Mouse (Mus musculus) midbrain, embryonic 14.5 days (tissue): ENCODE results near the gene Akap2. TPM values are rescaled to one million over a fixed set of nuclear protein-coding genes. Genes with fewer than 3 reads are reported as not detected.

Source experiments
- ATAC-seq: fragments of 200-750 bp; cut with Nextera tagmentation; 2 replicates; pipeline ENCODE4 v1.8.0; 2017; ENCODE audit warnings: moderate number of reproducible peaks, moderate library complexity; ENCODE audit not compliant: low FRiP score, low TSS enrichment
- DNase-seq: peaks from one replicate; pipeline ENCODE4 v3.0.0-alpha.2; 2015
- H3K27ac ChIP-seq: fragments of 300-500 bp; sonication (generic); replicated peaks from 2 replicates; pipeline ENCODE4 v1.5.1; 2014; ENCODE audit warnings: mild to moderate bottlenecking, low read depth, low read length, moderate library complexity
- H3K27me3 ChIP-seq: fragments of 300-500 bp; sonication (generic); 2 replicates; pipeline ENCODE4 v1.6.1; 2014; ENCODE audit warnings: low read length, control low read depth, mixed read lengths; ENCODE audit not compliant: control insufficient read depth, insufficient read depth
- H3K36me3 ChIP-seq: fragments of 300-500 bp; sonication (generic); 2 replicates; pipeline ENCODE4 v1.6.1; 2014; ENCODE audit warnings: low read length, control low read depth; ENCODE audit not compliant: control insufficient read depth, insufficient read depth
- H3K4me1 ChIP-seq: fragments of 300-500 bp; sonication (generic); 2 replicates; pipeline ENCODE4 v1.6.1; 2014; ENCODE audit warnings: mild to moderate bottlenecking, antibody characterized with exemption, low read length, control low read depth; ENCODE audit not compliant: control insufficient read depth, insufficient read depth
- H3K4me2 ChIP-seq: fragments of 300-500 bp; sonication (generic); 2 replicates; pipeline ENCODE4 v1.6.1; 2014; ENCODE audit warnings: mild to moderate bottlenecking, low read length, moderate library complexity
- H3K4me3 ChIP-seq: fragments of 300-500 bp; sonication (generic); replicated peaks from 2 replicates; pipeline ENCODE4 v1.5.1; 2014; ENCODE audit warnings: low read depth, low read length
- H3K9ac ChIP-seq: fragments of 300-500 bp; sonication (generic); replicated peaks from 2 replicates; pipeline ENCODE4 v1.6.1; 2014; ENCODE audit warnings: mild to moderate bottlenecking, low read length, moderate library complexity
- H3K9me3 ChIP-seq: fragments of 300-500 bp; sonication (generic); 2 replicates; pipeline ENCODE4 v1.6.1; 2016; ENCODE audit warnings: low read length, control low read depth, mixed read lengths; ENCODE audit not compliant: control insufficient read depth
- WGBS: fragments of 180-500 bp; shearing (Covaris S2); extraction: QIAGEN DNeasy Blood & Tissue Kit; methylation state at CpG from one replicate; pipeline ENCODE4 v1.1.7; 2014; 5-methylcytosine and 5-hydroxymethylcytosine counted together
- polyA plus RNA-seq: library from polyadenylated mRNA; unstranded; fragments of >200 nt; fragmentation: Nextera tagmentation; extraction: Ambion mirVana; gene quantifications from 2 replicates; pipeline ENCODE4 v1.2.1, GENCODE M21; 2014

Gene Akap2
- polyA plus RNA-seq, 1 experiment from 2014 or later: 10.6 TPM

DNA sequence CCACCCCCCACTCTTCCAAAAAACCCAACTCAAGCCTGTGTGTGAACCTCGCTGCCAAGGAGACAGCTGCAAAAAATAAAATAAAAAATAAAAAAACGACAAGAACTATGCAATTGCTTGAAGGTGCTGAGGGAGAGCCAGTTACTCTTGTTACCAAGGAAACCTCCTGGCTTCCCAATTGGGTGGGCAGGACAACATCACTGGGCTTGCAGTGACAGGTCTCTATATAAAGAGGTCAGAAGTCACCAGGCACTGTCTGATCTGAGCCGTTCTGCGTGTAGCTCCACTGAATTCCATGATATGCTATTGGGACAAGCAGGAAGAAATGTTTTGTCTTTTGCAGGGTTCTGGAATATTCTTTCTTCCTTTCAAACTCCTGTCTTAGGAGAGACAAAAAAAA, 722 bp upstream of the Akap2 start:
- Histone ChIP-seq H3K27ac (no peak overlapping the region), H3K9ac (no peak overlapping the region), H3K36me3 (no peaks in the 10 kb centered on the region), H3K27me3 (no peaks in the 10 kb centered on the region), H3K4me2 (no peak overlapping the region), H3K4me3 (no peak overlapping the region), H3K4me1 (no peaks in the 10 kb centered on the region), H3K9me3 (no peaks in the 10 kb centered on the region)
- peak; percentile 40 for DNase-seq
- WGBS: 22% methylated on average over 4 of the region's 4 CpGs
- no peak for ATAC-seq

DNA sequence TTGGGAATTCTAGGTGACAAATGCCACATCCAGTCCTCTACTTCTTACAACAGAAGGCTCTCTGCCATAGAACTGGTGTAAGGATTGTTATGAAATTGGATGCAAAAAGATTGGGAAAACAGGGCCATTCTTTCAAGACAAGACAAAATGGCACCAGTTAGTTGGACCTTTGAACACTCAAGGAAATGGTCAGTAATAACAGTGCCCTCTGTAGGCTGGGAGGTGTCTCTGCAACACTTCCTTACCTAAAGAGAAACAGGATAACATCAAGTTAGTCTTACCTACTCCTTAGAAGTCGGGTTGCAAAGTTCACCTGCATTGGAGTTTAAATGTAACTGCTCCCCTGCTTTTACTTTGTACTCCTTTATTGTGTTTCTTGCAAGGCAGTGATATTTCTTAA, 1.9 kb downstream of the Akap2 start:
- Histone ChIP-seq H3K4me2 (no peak overlapping the region), H3K9me3 (no peaks in the 10 kb centered on the region), H3K4me3 (no peak overlapping the region), H3K36me3 (no peaks in the 10 kb centered on the region), H3K4me1 (no peaks in the 10 kb centered on the region), H3K27me3 (no peaks in the 10 kb centered on the region), H3K9ac (no peak overlapping the region), H3K27ac (no peak overlapping the region)
- DNase-seq: no peak
- no peak for ATAC-seq
- 91% methylated on average over 1 of the region's 1 CpGs for WGBS

DNA sequence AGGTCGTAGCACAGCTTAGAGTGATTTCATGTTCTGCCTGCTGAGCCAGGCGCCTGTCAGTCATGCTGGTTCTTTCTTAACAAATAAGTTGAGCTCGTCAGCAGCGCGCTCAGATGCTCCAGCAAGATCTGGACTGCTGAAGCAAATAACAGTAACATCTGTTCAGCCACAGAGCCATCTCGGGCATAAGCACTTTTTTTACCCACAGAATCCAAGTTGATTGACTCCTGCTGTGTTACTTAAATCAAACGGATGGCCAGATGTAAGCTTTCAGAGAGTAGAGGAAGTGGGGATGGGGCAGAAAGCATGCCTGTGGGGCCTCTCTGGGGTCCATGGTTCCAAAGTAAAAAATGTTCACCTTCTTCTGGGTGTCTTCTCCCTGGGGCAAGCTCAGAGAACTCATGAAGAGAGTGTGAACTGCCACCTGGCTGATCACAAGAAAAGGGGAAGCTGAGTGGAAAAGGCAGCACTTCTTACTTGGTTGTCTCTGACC, 3.5 kb downstream of the Akap2 start:
- no peaks in the 10 kb centered on the region for H3K9me3 ChIP-seq
- no peak overlapping the region for H3K27ac ChIP-seq
- H3K4me2 ChIP-seq: no peak overlapping the region
- DNase-seq (peak; percentile 44), ATAC-seq (no peak)
- no peaks in the 10 kb centered on the region for H3K36me3 ChIP-seq
- H3K9ac ChIP-seq: no peak overlapping the region
- H3K4me3 ChIP-seq: no peak overlapping the region
- no peaks in the 10 kb centered on the region for H3K4me1 ChIP-seq
- 17% methylated on average over 7 of the region's 7 CpGs for WGBS
- H3K27me3 ChIP-seq: no peaks in the 10 kb centered on the region

DNA sequence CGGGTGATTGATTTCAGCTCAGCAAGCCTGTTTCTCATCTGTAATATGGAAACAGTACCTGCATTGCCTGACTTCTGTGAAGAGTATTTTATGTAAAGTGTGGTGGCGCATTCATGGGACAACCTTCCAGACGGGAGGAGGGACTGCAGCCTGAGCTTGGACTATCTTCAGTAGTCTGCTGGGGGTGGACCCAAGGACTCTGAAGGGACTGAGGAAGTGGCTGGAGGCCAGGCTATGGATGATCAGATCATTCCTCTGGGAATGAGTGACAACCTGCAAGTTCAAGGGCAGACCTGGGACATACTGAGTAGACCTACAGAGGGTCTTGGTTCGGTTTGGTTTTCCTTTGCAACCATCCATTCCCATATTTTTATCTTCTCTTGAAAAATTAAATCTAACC, 4.8 kb downstream of the Akap2 start:
- ATAC-seq: no peak
- WGBS: 91% methylated on average over 4 of the region's 4 CpGs
- DNase-seq: no peak
- no peak overlapping the region for H3K4me3 ChIP-seq
- H3K4me2 ChIP-seq: no peak overlapping the region
- no peak overlapping the region for H3K9ac ChIP-seq
- H3K9me3 ChIP-seq: no peaks in the 10 kb centered on the region
- no peaks in the 10 kb centered on the region for H3K4me1 ChIP-seq
- no peaks in the 10 kb centered on the region for H3K27me3 ChIP-seq
- no peak overlapping the region for H3K27ac ChIP-seq
- no peaks in the 10 kb centered on the region for H3K36me3 ChIP-seq

DNA sequence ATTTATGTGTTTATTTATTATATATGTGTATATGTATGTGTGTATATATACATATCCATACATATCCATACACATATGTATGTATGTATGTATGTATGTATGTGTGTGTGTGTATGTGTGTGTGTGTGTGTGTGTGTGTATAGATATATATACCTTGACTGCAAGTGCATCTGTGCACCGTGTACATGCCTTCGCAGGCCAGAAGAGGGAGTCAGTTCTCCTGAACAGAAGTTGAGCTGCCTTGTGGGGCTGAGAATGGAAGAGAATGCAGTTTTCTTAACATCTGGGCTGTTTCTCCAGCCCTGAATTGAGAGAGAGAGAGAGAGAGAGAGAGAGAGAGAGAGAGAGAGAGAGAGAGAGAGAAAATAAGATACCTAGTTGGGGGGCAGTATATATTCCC, 6.2 kb downstream of the Akap2 start:
- H3K9me3 ChIP-seq: no peaks in the 10 kb centered on the region
- no peak for DNase-seq
- ATAC-seq: no peak
- H3K4me3 ChIP-seq: no peak overlapping the region
- no peak overlapping the region for H3K9ac ChIP-seq
- H3K4me2 ChIP-seq: no peak overlapping the region
- no peaks in the 10 kb centered on the region for H3K27me3 ChIP-seq
- no peak overlapping the region for H3K27ac ChIP-seq
- no peaks in the 10 kb centered on the region for H3K4me1 ChIP-seq
- WGBS: 44% methylated on average over 2 of the region's 2 CpGs
- H3K36me3 ChIP-seq: no peaks in the 10 kb centered on the region

DNA sequence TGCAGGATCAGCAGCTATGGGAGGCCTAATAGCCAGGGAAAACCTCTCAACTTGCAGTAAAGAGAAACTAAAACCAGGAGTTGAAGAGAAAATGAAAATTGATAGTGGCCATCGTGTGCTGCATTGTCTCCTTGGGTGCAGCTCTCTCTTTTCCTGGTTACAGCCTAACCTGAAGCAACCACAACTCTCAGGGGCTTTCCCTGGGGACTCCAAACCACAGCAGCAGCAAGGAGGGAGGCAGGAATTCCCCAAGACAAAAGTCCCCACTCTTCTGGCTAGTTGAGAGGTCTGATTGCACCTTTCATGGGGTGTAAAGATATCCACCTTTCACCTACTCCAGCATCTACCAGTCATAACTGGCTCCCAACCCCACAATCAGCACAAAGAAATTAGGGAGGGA, 8.1 kb downstream of the Akap2 start:
- 84% methylated on average over 1 of the region's 1 CpGs for WGBS
- Histone ChIP-seq H3K4me2 (no peak overlapping the region), H3K9me3 (no peaks in the 10 kb centered on the region), H3K36me3 (no peaks in the 10 kb centered on the region), H3K27ac (no peak overlapping the region), H3K4me1 (no peaks in the 10 kb centered on the region), H3K9ac (no peak overlapping the region), H3K4me3 (no peak overlapping the region), H3K27me3 (no peaks in the 10 kb centered on the region)
- DNase-seq: no peak
- no peak for ATAC-seq

DNA sequence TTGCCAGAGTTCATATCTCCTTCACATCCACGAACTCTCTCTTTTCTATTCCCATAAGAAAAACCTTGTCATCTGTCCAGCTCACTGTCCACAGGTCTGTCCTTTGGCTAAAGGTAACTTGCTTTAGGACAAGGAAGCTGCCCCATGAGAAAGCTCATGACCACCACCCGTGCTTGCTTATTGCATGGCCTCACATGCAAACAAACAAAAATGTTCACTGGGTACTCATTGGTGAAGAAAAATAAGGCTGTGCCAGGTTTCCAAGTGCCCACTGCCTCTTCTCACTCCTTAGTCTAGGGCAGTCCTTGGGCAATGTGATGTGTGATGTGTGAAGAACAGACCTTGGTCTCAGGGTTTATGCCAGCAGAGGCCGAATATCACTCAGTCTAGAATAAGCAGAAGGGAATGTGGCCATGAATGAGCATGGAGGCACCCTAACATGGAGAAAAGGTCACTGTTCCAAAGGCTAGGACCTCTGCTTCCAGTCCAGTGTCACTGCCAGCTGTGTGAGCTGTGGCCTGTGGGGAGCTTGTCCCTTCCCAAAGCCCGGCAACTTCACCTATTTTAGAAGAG, 11.2 kb downstream of the Akap2 start:
- Histone ChIP-seq H3K4me3 (no peak overlapping the region), H3K9me3 (no peaks in the 10 kb centered on the region), H3K9ac (no peak overlapping the region), H3K27ac (no peak overlapping the region), H3K27me3 (no peaks in the 10 kb centered on the region), H3K4me2 (no peak overlapping the region), H3K36me3 (no peaks in the 10 kb centered on the region), H3K4me1 (no peaks in the 10 kb centered on the region)
- DNase-seq (no peak), ATAC-seq (no peak)
- WGBS: 84% methylated on average over 4 of the region's 4 CpGs

DNA sequence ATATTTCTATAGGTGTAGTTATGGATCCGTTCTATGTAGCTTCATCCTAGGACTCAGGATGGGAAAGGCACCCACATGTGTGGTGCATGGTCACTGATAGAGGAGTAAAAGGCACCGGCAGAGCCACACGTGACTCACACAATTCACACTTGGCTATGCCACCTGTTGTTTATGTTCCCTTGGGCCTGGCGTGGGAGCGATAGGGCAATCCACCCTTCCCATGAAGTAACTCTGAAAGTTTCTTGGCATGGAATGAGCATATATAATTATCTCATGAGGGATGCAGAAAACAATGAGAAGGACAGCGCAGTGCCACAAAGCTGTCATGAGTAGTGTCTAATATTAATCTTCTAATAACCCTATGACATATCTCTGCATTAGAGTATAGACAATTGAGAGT, 12.6 kb downstream of the Akap2 start:
- ATAC-seq (no peak), DNase-seq (no peak)
- H3K4me3 ChIP-seq: no peak overlapping the region
- H3K9me3 ChIP-seq: no peaks in the 10 kb centered on the region
- no peaks in the 10 kb centered on the region for H3K4me1 ChIP-seq
- H3K4me2 ChIP-seq: no peak overlapping the region
- H3K9ac ChIP-seq: no peak overlapping the region
- H3K36me3 ChIP-seq: no peaks in the 10 kb centered on the region
- H3K27me3 ChIP-seq: no peaks in the 10 kb centered on the region
- 96% methylated on average over 6 of the region's 6 CpGs for WGBS
- no peak overlapping the region for H3K27ac ChIP-seq

DNA sequence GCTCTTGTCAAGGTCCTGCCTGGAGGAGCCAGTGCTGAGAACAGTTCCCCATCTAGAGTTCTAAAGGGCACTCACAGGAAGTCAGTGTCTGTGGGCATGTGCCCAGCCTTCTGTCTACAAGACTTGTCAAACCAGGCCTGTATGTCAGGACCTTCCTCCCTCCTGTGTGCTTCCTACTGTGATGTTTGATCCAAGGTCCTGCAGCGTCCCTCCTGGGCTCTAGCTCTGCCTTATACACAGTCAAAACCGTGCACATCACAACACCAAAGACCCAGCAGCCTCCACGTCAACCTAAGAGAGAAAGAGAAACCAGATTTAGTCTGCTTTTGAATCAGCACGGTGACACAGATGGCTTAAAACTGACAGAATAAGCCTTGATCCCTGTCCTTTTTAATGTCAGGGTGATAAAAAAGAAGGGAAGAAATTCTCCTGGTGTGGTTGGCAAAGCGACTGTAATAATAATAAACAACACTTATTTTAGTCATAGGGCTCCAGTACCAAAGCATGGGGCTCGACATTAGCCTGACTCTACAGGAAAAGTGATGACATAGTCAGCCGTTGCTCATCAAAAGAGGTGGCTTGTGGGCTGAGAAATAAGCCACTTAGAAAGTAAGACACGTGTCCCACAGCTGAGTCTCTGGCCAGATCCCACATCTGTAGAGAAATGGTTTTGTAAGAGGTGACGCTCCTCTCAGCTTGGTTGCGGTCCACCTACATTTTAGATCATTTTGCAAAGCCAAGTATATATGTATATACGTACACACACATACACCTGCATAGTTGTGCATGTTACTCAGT, 13.5 kb downstream of the Akap2 start:
- no peaks in the 10 kb centered on the region for H3K27me3 ChIP-seq
- no peak overlapping the region for H3K4me3 ChIP-seq
- no peak for ATAC-seq
- H3K4me1 ChIP-seq: no peaks in the 10 kb centered on the region
- no peak overlapping the region for H3K4me2 ChIP-seq
- WGBS: 79% methylated on average over 11 of the region's 11 CpGs
- no peak for DNase-seq
- H3K9me3 ChIP-seq: no peaks in the 10 kb centered on the region
- no peaks in the 10 kb centered on the region for H3K36me3 ChIP-seq
- H3K27ac ChIP-seq: no peak overlapping the region
- H3K9ac ChIP-seq: no peak overlapping the region
